Mouse (Mus musculus) spleen, postnatal 36 days (tissue): ENCODE measurements at regions not wholly inside any gene's neighbourhood (a gene's known extent, or its start where the extent isn't known, plus 50 kb on each side); places are given as distances from the start of the nearest gene placed in this dataset.

Experiments
- DNase-seq, 2 experiments: peaks; one replicate each; pipeline ENCODE4 v3.0.0; 2022; ENCODE audit warnings: low spot score in 2 of 2, mixed read lengths in 1 of 2

DNA sequence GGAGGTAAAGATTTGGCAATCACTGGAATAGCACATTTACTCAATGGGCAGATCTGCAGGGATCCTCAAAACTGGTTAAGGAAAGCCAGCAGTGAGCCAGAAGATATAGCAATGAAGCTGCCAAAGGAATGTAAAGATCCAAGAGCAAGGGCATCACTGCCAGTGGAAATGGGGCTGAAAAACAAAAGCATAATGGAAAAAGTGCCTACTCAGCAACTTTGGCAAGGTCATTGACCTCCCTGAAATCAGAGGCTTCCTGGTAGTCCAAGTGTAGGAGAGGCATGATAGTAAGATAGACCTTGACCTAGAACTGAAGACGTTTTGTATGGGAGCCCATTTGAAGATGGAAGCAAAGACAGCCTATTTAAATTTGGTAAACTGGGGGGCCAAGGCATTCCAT is 286.4 kb downstream of the Foxo1 start:
- DNase-seq = no peak

DNA sequence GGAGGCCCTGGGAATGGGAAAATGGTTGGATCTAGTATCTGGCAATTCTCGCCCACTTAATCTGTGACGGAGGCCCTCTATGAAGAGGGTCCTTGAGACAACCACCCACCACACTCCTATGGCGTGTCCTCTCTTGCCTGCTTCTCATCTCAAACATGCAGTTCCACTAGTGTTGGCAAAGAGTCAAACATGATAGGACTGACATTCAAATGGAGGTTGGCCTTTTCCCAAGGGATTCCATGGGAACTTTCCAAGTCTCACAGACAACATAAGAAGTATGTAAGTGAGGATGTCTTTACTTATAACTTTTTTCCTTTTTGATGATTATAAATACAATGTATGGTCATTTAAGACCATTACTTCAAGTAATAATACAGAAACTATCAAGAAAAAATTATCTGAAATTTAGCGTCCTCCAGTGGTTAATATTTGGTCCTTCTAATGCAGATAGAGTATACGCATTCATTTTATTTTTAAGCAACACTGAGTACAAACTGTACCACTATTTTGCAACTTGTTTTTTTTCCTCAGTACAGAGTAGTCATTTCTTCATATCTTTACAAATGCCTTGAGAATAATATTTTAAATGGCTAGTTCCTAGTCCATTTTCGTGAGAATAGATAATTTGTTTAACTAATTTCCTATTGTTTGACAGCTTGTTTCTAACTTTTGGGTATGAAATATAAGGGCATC is 280.2 kb downstream of the Foxo1 start:
- DNase-seq = no peak

DNA sequence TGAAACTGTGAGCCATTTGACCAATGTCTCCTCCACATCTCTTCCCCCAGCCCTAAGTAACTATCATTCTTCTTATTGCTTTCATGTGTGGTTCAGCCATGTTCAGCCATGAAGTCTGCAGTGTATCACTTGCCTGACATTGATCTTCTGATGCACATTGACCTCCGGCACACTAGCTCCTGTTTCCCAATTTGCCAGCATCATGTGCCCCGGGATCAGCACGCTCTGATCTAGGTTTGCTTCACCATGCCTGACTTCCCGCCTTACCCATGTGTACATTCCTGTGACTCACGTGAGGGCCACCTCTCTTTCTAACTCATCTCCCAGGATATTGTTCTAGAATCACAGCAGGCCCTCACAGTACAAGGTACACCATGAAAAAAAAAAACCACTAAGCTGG is 277.9 kb downstream of the Foxo1 start:
- no peak for DNase-seq

DNA sequence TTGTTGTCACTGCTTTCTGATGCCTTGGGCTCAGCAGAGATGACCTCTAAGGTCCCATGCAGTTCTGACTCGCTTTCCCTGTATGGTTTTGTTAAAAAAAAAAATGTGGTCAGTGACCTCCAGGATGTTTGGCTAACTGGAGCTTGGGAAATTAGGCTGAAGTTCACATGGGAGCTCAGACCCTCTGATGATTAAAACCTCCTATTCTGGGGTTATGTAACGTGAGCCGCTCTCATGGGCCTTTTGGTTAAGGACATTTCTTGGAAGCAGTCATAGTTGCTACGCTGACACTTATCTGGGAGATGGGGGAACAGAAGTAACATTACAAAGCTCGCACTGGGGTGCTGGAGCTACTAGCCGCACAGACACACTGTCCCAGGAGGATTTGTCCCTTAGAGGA is 274.9 kb downstream of the Foxo1 start:
- no peak for DNase-seq

DNA sequence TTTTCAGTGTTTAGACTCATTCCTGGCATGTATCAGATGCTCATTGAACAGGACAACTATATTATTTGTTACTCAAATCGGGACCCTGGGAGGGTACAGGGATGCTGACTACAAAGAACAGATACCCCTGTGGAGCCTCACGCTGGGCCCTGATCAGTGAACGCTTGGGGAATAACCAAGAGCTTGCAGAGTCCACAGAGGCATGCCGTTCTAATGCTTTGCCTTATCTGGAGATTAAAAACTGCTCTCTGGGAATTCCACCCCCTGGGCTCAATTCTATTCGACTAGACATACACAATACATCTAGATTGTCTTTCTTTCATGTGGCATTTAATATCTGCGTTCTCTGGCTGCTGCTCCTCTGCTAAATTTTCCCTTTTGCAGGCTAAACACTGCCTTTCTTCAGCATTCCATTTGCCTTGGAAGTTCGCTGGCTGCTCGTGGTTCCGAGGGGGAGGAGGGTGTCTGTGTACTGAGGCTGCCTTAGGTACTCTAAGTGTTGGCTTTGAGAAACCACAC is 272.8 kb downstream of the Foxo1 start:
- DNase-seq = no peak

DNA sequence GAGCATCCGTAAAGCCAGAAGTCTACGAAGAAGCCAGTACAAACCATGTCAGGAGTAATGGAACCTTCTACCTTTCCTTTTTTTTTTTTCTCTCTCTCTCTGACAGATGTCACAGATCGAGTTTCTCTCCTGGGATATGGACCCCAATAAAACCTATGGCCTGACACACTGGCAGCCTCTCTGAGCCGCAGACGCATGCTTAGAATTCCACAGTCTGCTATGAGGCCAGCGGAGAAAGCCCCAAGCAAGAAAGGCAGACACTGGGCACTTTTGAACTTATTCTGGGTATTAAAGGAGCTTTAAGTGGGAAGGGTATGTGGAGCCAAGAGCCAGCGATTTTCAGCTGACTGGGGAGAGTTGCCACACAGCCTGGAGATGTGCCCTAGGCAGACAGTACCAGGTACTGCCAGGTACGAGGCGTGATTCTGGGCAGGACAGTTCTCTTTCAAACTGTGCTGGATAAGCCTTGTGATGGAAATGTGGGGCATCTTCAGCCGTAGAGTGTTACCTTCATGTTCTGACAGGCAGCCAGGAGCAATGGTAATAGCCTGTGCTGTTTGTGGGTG is 271.8 kb downstream of the Foxo1 start:
- no peak for DNase-seq

DNA sequence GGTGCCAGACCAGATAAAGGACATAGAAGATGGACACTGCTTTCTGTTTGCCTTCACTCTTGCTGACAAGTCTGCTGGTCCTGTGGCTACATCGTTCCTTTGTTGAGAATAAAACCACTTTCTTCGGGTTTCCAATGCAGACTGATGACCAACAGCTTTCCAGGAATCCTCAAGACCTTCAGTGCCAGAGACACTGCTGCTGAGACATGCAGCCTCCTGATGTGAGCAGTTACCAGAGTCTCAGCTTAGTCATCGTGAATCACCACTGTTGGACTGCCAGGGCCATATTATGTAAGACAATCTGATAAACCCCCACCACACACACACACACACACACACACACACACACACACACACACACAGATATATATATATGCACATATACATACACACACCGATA is 270.2 kb downstream of the Foxo1 start:
- no peak for DNase-seq

DNA sequence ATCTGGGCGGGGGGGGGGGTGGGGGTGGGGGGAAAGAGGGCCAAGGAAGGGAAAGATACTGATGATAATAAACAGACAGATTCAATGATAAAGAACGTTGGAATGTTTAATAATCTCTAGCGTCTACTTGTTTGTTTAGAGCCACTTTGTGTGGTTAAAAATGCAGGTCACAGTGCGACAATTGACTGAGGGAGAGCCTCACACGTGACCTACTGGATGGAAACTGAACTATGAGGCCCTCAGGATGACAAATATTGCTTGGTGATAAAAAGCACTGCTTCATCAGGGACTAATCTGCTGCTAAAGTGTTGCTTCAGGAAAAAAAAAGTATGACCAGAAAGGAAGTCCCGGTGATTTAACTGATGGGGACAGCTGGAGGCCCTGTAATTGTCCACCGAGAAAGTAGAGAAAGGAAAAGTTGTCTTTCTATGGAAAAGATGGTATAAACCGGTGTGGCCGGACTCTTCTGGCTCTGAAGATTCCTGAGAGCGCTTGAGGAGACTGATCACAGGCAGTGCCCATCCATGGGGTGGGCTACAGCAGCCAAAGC is 269.3 kb downstream of the Foxo1 start:
- no peak for DNase-seq

DNA sequence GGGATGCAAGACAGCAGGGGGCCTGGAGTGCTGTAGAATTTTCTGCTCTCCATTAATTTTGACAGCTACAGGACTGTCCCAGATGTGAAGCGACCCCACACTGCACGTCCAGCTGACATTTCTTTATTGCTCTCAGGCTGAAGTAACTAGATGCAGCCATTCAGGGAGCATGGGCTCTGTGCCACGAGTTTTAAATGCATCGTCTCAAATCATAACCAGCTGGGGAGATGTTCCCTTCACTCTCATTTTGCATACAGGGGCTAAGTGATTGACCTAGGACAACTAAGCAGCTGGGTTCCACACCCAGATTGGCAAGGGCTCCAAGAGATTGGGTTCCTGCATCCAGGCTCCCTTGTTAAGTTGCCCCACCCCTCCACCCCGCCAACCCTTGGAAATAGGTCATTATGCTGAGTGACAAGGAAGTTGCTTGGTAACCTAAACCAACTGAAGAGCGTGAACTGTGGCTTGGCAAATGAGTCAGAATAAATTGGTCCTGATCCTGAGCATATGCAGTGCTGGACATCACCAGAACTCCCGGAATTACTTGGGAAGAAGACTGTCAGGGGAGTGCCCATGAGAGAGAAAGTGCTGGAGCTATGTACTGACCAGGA is 267.4 kb downstream of the Foxo1 start:
- no peak for DNase-seq

DNA sequence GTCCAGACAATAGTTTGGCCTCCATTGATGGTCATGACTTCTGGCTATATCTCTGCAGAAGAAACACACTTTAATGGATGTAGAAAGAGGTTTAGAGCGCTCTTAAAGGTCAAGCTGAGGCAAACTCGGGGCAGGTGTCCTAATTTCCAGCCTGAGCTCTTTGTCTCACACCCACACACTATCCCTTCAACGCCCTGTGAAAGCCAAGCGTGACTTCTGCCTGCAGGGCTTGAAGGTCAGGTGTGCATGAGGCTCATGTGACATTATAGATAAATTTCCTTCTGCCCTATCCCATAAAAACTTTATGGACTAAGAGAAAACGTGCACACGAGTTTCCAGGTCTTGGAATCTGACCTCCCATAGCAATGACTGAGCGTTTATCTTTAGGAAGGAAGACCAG is 266.0 kb downstream of the Foxo1 start:
- DNase-seq = no peak

DNA sequence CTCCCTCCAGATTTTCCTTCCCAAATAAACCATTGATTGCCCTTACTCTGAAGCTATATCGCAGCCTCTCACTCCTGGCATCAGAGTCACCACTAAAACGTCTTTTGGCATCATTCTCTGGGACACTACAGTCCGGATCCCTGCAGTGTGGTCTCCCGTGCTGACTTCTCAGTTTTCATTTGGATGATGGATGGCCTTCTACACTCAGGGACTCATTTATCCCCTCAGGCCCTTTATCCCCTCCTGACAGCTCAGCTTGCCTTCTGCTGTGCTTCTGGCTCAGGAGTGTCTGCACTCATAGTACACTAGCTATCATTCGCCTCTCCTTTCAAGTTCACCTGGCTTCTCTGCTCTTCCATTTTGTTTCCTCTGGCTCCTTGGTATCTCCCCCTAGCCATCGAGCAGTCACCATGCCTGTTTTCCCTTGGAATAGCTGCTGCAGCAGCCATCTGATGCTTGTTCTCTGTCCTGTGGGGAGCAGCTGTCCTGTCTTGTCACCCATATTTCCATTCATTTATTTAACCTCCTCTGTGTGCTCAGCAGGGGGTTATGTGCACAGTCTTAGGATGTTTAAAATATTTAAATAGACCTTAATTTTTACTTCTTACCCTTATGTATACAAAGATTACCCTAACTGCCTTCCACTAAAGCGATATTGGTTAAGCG is 263.7 kb downstream of the Foxo1 start:
- DNase-seq = no peak

DNA sequence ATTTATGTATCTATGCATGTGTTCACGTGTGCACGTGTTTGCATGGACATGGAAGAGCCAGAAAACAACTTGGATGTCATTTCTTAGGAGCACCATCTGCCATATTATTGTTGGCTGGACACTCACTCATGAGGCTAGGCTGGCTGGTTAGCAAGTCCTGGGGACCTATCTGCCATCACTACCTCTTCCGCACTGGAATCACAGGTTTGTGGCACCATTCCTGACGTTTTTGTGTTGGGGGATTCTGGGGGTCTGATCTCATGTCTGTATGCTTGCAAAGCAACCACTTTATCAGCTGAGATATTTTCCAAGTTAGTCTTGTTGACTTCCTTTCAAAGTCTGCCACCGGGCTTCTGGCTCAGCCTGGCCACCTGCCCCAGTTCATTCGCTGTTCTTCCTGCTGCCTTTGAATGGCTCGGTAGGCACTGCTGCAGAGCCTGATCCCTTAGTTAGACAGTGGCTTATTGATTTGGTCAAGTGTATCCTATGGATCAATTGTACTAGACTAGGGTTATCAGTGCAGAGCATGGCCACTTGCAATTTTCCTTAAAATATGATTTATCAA is 262.4 kb downstream of the Foxo1 start:
- DNase-seq = no peak

DNA sequence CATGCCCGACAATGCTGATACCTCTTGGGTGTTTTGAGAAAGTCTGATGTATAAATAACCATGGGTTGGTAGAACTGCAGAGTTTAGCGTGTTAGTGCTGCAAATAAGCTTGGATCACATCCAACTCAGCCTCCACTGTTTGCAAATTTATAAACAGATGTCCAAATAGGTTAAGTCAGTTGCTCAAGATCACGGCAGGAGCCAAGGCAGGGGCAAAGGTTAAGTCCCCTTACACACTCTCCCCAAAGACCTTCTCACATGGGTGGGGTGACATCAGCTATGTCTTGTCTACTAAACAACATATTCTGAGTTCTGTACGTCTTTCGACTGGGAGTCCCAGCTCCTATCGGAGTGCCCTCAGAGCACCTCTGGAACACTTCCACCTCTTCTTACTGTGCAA is 261.0 kb downstream of the Foxo1 start:
- no peak for DNase-seq

DNA sequence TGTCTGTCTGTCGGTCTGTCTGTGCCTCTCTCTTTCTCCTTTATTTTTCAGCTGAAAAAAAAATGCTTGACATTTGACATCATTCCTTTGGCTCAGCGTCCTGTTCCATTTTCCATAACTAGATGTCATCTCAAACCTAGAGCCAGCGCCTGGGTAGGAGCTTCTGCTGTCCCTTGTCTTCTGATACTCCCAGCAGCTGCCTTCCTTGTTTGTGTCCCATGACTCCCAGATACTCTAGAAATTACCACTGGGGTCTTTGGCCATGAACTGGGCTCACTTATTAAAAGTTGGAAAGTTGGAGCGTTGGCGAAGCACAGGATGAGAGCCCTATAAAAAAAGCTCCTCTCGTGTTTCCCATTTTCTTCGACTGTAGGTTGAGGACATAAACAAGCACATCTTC is 260.4 kb downstream of the Foxo1 start:
- no peak for DNase-seq

DNA sequence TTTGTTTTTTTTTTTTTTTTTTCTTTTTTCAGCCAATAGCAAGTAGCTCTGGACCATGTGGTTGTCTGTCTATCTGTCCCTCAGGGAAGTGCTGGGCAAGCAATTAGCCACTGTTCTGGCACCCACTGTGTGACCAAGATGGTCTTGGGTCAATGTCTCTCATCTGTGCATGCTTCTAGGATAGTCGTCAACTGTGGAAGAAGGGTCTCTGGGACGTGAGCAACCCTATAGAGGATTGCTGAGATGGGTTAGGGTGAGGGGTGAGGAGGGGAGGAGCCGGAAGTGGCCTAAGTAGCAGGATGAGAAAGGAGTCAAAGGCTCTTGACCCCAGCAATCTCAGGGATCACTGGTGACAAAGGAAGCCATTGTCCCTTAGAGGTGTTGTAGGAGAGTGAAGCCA is 259.6 kb downstream of the Foxo1 start:
- DNase-seq = no peak

DNA sequence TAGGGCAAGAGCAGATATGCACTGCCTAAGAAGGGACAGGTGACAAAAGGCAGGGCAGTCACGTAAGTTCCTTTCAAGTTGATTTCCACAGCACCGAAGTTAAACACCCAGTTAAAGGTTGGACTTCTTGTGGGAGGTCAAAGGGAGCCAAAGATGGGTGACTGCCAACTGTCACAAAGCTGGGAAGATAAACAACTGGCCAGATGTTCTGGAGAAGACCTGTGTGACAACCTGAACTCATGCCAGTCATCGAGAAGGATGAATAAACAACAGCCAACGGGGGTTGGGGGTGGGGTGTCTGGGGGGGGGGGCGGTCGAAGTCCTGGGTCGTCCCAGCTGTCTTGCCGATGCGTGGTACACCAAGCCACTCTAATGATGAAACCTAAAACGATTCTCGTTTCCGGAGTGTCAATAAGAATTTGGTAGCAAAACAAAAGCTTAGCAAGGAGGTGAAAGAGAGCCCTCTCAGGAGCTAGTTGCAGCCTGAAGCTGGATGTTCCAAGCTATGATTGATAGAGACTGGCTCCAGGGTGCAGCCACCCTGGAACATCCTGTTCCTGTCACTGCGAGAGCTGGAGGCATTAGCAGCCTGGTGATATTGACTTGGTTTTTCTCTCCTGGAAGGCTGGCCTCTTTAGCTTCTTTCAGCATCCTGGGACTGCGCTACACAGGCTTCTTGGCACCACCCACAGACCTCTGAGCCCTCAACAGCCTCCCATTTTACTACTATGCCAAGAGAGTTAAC is 259.0 kb downstream of the Foxo1 start:
- DNase-seq = no peak

DNA sequence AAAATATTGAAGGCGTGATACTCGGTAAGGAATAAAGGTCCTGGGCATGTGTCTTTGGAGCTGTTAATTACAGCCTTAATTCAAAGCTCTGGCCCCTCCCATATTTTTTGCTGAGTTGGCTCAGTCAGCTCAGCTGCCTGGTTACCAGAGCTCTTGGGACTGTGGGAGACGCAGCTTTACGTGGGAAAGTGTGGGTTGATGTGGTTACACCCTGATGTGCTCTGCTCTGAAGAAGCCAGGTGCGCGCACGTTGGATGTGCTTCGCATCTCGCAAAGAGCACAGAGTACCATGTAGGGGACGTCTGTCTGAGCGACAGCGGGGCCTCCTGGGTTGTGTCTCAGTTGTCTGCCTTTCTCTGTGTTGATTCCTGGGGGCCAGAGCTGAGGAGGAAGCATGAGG is 254.8 kb downstream of the Foxo1 start:
- DNase-seq = no peak

DNA sequence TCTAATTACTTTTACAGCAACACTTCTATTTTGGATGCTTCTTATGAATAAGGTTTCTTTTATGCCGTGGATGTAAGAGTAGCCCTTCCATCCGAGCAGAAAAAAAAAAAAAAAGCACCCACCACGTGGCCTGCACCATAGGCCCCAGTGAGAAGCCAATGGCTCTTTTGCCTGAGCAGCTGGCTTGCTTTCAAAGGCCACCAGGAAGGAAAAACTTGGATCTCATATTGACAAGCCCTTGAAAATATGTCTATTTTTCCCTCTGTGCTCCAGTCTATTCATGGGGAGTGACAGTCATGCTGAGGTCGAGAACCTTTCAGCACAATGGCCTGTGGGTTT is 252.4 kb downstream of the Foxo1 start:
- DNase-seq = no peak

DNA sequence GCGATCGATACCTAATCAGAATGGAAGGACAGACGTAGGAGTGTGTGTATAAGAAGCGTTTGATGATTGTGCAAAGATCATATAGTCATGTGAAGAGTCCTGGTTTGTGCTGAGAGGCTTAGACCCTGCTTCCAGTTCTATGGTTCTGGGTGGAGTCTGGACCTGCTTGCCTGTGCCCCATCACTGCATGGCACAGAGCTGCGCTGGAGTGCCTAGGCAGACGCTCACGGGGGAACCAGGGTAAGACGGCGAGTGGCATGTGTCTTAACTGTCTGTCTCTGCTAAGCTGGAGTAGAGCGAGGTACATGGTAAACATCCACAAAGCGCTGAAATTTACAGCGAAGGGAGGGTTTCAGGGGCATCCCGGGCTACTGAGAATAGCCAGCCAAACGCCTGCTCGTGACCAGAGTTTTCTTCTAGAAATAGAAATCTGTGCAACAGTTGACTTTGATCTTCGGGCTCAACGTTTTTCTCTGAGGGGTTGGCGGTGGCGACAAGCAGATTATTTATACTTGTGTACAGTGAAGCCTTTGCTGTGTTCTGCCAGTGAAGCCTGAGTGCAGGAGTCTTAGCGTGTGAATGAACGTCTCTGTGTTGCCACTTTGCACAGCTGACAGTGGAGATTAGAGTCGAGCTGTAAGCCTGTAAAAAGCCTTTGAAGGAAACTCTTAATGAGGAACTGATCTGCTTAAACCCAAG is 251.9 kb downstream of the Foxo1 start:
- no peak for DNase-seq

DNA sequence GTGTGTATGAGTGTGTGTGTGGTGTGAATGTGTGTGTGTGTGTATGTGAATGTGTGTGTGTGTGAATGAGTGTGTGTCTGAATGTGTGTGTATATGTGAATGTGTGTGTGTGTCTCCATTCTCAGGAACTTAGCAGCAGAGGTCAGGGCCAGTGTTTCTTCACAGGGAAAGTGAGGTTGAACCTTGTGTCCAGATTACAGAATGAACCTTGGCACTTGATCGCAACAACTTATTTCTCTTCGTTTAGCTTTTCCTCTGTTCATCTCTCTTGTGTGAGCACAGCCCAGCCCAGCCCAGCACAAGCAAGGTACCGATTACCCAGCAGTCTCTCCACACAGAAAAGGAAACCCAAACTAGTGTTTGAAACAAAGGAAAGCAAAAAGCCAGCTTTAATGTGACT is 249.7 kb downstream of the Foxo1 start:
- DNase-seq = no peak

DNA sequence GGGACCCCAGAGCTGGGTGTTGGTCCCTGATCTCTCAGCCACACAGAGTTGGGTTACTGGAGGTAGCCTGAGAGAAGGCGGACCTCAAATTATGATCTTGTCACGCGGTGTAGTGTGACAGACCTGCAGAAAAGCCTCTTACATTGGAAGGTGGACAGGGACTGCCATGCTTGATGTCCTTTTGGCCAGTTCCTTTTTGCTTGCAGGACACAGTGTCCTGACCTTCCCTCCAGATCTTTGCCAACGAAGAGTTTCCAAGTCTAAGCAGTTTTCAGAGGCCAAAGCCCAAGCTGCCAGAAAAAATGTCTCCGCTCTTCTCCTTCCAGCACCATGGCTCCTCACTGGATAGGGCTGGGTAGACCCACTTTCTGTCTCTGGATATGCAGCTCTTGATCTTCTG is 248.6 kb downstream of the Foxo1 start:
- DNase-seq = no peak
